Mouse (Mus musculus): ENCODE results near the gene Marc1. TPM values are rescaled to one million over a fixed set of nuclear protein-coding genes. Genes with fewer than 3 reads are reported as not detected.

The Marc1 gene
- polyA plus RNA-seq, 1 experiment from 2014 or later: not detected

MicroRNAs within 50 kb of the gene (microRNA counts, 519-probe panel; counts per million panel counts)
- 4,395 counts per million, percentile 67 among the panel's probes with 10 or more counts for microRNA mmu-miR-1981

Small RNA genes within 50 kb of the gene (microRNA-seq; reads per million reads assigned to microRNA genes)
- gene Mir1981: 90.9 reads per million, percentile 47 among the genes with 10 or more reads in this experiment

Other genes starting within 250 kb of the Marc1 start
- gene Hlx, start 78.7 kb downstream of the Marc1 start, polyA plus RNA-seq (2014; fragmentation: Nextera tagmentation; extraction: Ambion mirVana): 10.5 and 12.8 TPM in 2 replicates
- 110 and 112 TPM in 2 replicates for gene Marc2, start 35.1 kb upstream of the Marc1 start, polyA plus RNA-seq (2014; fragmentation: Nextera tagmentation; extraction: Ambion mirVana)
- 0.62 and 0.99 TPM in 2 replicates for gene C130074G19Rik, start 71.9 kb upstream of the Marc1 start, polyA plus RNA-seq (2014; fragmentation: Nextera tagmentation; extraction: Ambion mirVana)
- 2.7 and 3.2 TPM in 2 replicates for gene Mark1, start 188.3 kb upstream of the Marc1 start, polyA plus RNA-seq (2014; fragmentation: Nextera tagmentation; extraction: Ambion mirVana)